Mouse (Mus musculus): Measurements from ENCODE around the gene Pmf1. TPM values are rescaled to one million over a fixed set of nuclear protein-coding genes. Genes with fewer than 3 reads are reported as not detected.

The Pmf1 gene
- 10 to 100 TPM; 15.7 to 16.0 TPM for total RNA-seq (2021)

- peak; percentile 93 for DNase-seq
- intact Hi-C loops (cut with DNase I) = loop anchor here (5.0 to 10.0 kb wide), 2 partner anchors 57 to 115 kb away; no protein-coding TSS in a partner anchor
Observed at GRCm38 (mm10) chr3:88409741-88410644, at the start of gene Pmf1. Gene Pmf1 (minus strand): TSS chr3:88410331.

GRCm38 (mm10) chr3:88458778-88459219, 48.7 kb upstream of the Pmf1 start:
- intact Hi-C loops (cut with DNase I) = no loop called here
- DNase-seq = no peak

- intact Hi-C loops (cut with DNase I) = no loop called here
- no peak for DNase-seq
Observed at GRCm38 (mm10) chr3:88456746-88457532, 46.8 kb upstream of the Pmf1 start.

- no peak for DNase-seq
- intact Hi-C loops (cut with DNase I) = no loop called here
Observed at GRCm38 (mm10) chr3:88456313-88456712, 46.2 kb upstream of the Pmf1 start.

DNA sequence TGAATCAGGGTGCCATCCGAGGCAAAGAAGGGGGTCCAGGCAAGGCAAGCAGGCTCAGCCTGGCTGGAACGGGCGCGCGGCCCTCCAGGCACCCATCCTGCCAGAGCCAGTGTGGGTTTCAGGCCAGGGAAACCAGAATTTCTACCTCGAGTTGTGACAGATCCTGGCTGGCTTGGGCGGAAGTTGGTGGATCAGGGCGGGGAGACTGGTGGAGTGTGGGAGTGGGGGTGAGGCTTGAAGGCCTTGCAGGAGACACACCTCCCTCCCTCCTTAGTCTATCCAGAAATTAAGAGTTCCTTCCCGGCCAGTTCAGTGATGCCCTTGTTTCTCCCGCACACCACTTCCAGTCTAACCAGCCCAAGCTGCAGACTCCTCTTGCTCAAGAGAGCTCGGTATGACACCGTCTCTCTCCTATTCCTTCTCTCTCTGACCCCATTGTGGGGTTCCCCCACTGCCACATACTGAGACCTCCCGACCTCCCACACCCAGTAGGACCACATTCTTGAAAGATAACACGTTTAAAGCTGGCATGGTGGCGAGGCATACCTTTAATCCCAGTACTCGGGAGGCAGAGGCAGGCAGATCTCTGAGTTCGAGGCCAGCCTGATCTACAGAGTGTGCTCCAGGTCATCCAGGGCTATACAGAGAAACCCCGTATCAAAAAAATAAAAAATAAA, 45.6 kb upstream of the Pmf1 start:
- DNase-seq = no peak
- intact Hi-C loops (cut with DNase I) = no loop called here

- no peak for DNase-seq
- intact Hi-C loops (cut with DNase I) = no loop called here
Observed at GRCm38 (mm10) chr3:88454762-88455587, 44.8 kb upstream of the Pmf1 start.

DNA sequence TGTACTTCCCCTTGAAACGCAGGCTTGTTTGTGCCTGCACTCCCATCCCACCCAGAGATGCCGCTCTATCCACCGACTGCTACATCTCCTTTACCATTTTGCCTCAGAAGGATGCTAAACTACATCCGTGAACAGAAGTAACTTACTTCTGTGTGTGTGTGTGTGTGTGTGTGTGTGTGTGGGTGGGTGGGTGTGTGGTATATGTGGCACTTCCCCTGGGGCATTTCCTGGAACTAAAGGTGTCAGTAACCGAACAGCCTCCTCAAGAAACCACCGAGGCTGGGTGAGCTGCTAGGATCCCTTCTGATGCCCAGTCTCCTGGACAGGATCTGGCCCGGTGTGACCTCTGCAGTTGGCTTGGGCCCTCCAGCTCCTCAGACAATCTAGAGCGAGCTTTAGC, 43.9 kb upstream of the Pmf1 start:
- intact Hi-C loops (cut with DNase I) = no loop called here
- DNase-seq = no peak

GRCm38 (mm10) chr3:88453369-88453768, 43.2 kb upstream of the Pmf1 start:
- intact Hi-C loops (cut with DNase I) = no loop called here

GRCm38 (mm10) chr3:88452716-88453115, 42.6 kb upstream of the Pmf1 start:
- peak; percentile 37 for DNase-seq
- intact Hi-C loops (cut with DNase I) = no loop called here

More at GRCm38 (mm10) chr3:88453369-88453768, 43.2 kb upstream of the Pmf1 start:
- no peak for DNase-seq

DNA sequence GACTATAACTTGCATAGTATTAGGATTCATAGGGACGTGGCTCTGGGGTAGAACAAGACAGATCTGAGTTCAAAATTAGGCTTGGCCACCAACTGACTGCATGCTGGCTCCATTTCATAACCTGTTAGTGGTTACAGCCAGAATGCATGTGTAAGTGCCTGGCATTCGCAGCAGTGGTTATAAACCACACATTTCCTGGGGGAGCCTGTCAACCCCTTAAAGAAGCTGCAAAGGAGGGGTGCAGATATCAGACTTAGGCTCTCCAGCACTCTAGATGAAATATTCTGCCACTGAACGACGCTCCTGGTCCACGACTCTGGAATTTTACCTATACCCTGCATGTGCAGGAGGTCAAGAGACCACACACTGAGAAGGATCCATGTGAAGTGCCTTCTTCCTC, 42.1 kb upstream of the Pmf1 start:
- DNase-seq = no peak
- intact Hi-C loops (cut with DNase I) = no loop called here

DNA sequence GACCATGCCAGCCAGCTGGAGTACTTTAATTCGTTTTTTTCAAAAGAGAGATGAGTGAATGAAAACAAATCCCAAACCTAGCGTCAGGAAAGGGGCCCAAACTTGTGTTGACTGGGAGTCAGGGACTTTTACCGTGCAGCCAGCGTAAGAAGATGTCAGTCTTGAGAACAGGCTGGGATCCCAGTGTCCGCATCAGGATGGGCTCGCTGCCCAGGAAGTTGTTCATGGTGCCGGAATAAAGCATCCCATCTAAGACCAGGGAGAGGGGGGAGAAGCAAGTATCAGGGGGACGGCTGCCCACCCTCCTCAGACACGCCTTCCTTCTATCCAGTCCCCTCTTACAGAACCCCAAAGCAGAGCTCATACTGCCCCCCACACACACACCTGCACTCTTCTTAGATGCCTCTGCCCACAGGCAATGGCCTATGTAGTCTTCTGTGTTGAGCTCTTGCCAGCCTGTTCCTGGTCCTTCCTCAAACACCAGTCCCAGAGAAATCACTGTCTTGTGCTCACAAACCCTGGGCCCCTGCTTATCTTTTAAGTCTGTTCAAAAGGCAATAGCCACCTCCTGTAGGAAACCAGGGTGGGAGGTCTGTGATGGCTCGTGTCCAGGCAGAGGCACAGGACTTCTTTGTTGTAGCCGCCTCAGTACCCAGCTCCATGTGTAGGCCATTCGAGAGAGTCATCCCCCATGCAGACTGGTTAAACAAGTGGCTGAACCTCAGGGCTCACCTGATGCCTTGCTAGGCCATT, 40.4 kb upstream of the Pmf1 start:
- peak; percentile 48 for DNase-seq
- intact Hi-C loops (cut with DNase I) = no loop called here

DNA sequence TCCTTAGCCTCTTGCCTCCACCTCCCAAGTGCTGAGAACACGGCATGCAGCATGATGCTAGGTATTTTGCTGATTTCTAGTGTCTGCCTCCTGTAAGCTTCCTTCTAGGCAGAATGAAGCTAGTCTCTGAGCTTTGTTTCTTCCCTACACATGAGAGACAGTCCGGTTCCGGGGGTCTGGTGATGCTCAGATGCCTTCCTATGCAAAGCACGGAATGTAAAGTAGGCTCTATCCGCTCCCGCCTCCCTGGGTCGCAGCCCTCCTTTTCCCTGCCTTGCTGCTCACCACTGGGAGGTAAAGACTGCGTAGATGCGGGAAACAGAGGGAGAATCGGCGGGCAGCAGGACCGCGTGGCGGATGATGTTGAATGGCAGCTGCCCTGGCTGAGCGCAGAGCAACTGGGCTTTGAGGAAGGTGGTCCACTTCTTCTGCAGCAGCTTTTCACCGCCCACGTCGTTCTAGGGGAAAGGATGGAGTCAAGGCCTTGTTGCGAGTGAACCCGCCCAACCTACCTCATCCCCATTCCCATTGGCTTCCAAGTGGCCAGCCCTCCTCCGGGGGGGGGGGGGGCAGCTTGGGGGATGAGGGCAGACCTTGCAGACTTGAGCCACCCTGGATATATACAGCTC, 39.4 kb upstream of the Pmf1 start:
- intact Hi-C loops (cut with DNase I) = no loop called here
- peak; percentile 65 for DNase-seq

GRCm38 (mm10) chr3:88448443-88448842, 38.3 kb upstream of the Pmf1 start:
- intact Hi-C loops (cut with DNase I) = no loop called here
- DNase-seq = no peak

GRCm38 (mm10) chr3:88447676-88448183, 37.6 kb upstream of the Pmf1 start:
- DNase-seq = no peak
- intact Hi-C loops (cut with DNase I) = no loop called here

- intact Hi-C loops (cut with DNase I) = no loop called here
- no peak for DNase-seq
Observed at GRCm38 (mm10) chr3:88446471-88447123, 36.5 kb upstream of the Pmf1 start.

GRCm38 (mm10) chr3:88442888-88443287, 32.8 kb upstream of the Pmf1 start:
- intact Hi-C loops (cut with DNase I) = no loop called here
- DNase-seq = no peak

GRCm38 (mm10) chr3:88442488-88442887, 32.4 kb upstream of the Pmf1 start:
- intact Hi-C loops (cut with DNase I) = no loop called here

More at GRCm38 (mm10) chr3:88442488-88442887, 32.4 kb upstream of the Pmf1 start:
- no peak for DNase-seq

Data from left cerebral cortex, postnatal 4 days (tissue).